Mouse (Mus musculus): ENCODE data around the gene Pelo. TPM values are rescaled to one million over a fixed set of nuclear protein-coding genes. Genes with fewer than 3 reads are reported as not detected.

Pelo gene
- polyA plus RNA-seq, 1 experiment from 2014 or later = 4.7 TPM

DNA sequence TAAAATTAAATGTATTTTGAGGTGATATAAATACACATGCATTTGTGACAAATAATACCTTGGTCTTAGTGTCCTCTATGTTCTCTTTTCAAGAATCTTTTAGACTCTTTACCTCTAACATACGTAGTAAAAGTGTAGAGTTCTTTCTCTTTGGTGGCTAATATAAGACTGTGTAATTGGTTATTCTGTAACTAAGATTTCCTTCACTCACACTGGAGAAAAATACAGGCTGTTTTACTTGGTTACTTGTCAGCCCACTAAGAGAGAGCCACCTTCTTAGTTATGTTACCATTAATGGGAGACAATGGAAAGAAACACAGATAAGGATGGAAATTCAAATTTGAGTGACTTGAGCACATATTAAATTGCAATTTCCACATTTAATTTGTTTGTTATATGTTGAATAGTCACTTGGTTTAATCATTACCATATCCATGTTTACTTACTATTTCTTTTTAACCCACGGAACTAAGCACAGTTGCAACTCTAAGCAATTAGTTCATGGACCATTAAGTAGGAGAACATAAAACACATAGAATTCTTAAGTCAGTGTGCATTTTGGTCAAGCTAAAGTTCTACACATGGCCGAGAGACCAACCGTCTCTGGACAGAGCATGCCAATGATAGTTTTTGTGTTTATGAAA is 22.5 kb downstream of the Pelo start:
- 74% methylated on average over 4 of the region's 4 CpGs for WGBS (ENCODE audit: insufficient replicate concordance)
- Histone ChIP-seq H3K27me3 (ENCODE audit: insufficient read depth, low read length) (no peaks in the 10 kb centered on the region), H3K9ac (replicated peaks) (no peak overlapping the region), H3K4me1 (ENCODE audit: insufficient read depth) (no peaks in the 10 kb centered on the region), H3K4me3 (ENCODE audit: low read depth, low read length) (no peak overlapping the region), H3K9me3 (ENCODE audit: low read length) (no peaks in the 10 kb centered on the region), H3K36me3 (replicated peaks; ENCODE audit: insufficient read depth, low read length) (no peaks in the 10 kb centered on the region), H3K4me2 (ENCODE audit: low read depth, low read length) (no peak overlapping the region), H3K27ac (ENCODE audit: low read depth) (no peak overlapping the region)
- DNase-seq (no peak), ATAC-seq (no peak)
- TF ChIP-seq EP300 (IDR thresholded peaks at IDR 0.05; ENCODE audit: low read depth) = no peak
- no peak for TF ChIP-seq CTCF (IDR thresholded peaks at IDR 0.05; ENCODE audit: low read depth)

DNA sequence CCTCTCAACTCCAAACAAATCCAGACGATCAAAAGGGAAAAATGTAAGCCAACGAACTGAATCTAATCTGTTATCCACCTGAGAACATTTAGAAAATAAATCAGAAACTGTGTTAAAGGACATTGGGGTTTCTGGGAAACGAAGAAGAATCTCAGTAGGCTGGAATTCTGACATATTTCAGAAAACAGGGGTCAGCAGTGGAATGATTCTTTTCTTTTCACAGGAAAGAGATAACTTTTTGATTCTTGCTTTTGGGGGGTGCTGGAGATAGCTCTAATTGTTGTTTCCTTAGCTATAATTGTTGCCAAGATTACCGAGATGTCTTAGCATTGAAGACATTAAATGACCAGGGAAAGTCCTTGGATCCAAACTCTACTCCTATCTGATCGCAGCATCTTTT is 32.4 kb downstream of the Pelo start:
- no peak overlapping the region for H3K27ac ChIP-seq (ENCODE audit: low read depth)
- ATAC-seq (no peak), DNase-seq (no peak)
- 65% methylated on average over 5 of the region's 5 CpGs for WGBS (ENCODE audit: insufficient replicate concordance)
- H3K4me1 ChIP-seq (ENCODE audit: insufficient read depth) = no peaks in the 10 kb centered on the region; the same call in none of the 2 replicates
- H3K4me2 ChIP-seq (ENCODE audit: low read depth, low read length) = no peak overlapping the region
- no peaks in the 10 kb centered on the region for H3K9me3 ChIP-seq (ENCODE audit: low read length)
- H3K27me3 ChIP-seq (ENCODE audit: insufficient read depth, low read length) = no peaks in the 10 kb centered on the region
- TF ChIP-seq EP300 (IDR thresholded peaks at IDR 0.05; ENCODE audit: low read depth) (no peak), CTCF (IDR thresholded peaks at IDR 0.05; ENCODE audit: low read depth) (no peak)
- no peak overlapping the region for H3K4me3 ChIP-seq (ENCODE audit: low read depth, low read length)
- H3K9ac ChIP-seq (replicated peaks) = no peak overlapping the region
- H3K36me3 ChIP-seq (replicated peaks; ENCODE audit: insufficient read depth, low read length) = no peaks in the 10 kb centered on the region

DNA sequence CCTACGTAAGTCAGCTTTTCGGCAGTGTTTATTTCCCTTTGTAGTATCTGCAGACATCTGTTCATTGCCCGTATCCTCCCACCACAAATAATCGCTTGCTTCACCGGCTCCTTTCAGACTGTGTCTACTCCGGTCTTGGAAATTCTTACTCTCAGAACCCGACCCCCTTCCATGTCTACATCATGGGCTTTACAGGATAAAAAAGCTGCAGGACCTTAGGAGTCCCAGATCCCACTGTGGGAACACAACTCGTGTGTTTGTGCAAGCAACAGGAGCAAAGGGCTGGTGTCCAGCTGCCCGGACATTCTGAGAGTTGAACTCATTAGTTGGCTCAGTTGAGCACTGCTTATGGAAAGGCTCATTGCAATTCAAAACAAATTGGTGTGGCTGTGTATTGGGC is 35.2 kb downstream of the Pelo start:
- H3K36me3 ChIP-seq (replicated peaks; ENCODE audit: insufficient read depth, low read length) = no peaks in the 10 kb centered on the region
- ATAC-seq (no peak), DNase-seq (no peak)
- no peak overlapping the region for H3K4me2 ChIP-seq (ENCODE audit: low read depth, low read length)
- H3K27ac ChIP-seq (ENCODE audit: low read depth) = 0 out of 2 replicates have a peak overlapping the region, but pooled peaks have one; percentile 12
- H3K4me3 ChIP-seq (ENCODE audit: low read depth, low read length) = no peak overlapping the region
- 45% methylated on average over 9 of the region's 9 CpGs for WGBS (ENCODE audit: insufficient replicate concordance)
- H3K9me3 ChIP-seq (ENCODE audit: low read length) = no peaks in the 10 kb centered on the region
- TF ChIP-seq CTCF (IDR thresholded peaks at IDR 0.05; ENCODE audit: low read depth) (no peak), EP300 (IDR thresholded peaks at IDR 0.05; ENCODE audit: low read depth) (no peak)
- H3K9ac ChIP-seq (replicated peaks) = no peak overlapping the region
- H3K4me1 ChIP-seq (ENCODE audit: insufficient read depth) = no peaks in the 10 kb centered on the region; the same call in none of the 2 replicates
- no peaks in the 10 kb centered on the region for H3K27me3 ChIP-seq (ENCODE audit: insufficient read depth, low read length)

DNA sequence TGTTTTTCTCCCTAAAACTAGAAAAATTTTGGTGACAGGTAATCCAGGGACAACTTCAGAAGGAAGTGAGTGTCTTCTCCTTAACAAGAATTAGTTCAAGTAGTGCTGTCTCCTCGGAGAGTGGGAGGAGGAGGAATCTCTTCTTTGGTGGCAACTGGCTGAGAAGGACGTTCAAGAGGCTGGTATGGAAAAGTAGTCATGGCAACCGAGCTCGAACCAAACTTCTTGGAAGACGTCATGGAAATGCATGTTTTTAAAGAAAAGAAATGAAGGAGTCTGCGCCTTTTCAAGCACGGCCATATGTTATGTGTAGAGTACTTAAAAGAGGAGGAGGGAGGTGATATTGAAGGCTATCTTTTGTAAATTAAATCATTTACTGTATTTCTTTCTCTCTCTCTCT is 37.4 kb downstream of the Pelo start:
- H3K4me1 ChIP-seq (ENCODE audit: insufficient read depth) = no peaks in the 10 kb centered on the region; the same call in none of the 2 replicates
- H3K9ac ChIP-seq (replicated peaks) = no peak overlapping the region
- no peak for TF ChIP-seq CTCF (IDR thresholded peaks at IDR 0.05; ENCODE audit: low read depth)
- no peak for TF ChIP-seq EP300 (IDR thresholded peaks at IDR 0.05; ENCODE audit: low read depth)
- no peaks in the 10 kb centered on the region for H3K9me3 ChIP-seq (ENCODE audit: low read length)
- H3K4me2 ChIP-seq (ENCODE audit: low read depth, low read length) = no peak overlapping the region
- ATAC-seq (no peak), DNase-seq (no peak)
- no peaks in the 10 kb centered on the region for H3K27me3 ChIP-seq (ENCODE audit: insufficient read depth, low read length)
- H3K36me3 ChIP-seq (replicated peaks; ENCODE audit: insufficient read depth, low read length) = no peaks in the 10 kb centered on the region
- H3K27ac ChIP-seq (ENCODE audit: low read depth) = no peak overlapping the region
- H3K4me3 ChIP-seq (ENCODE audit: low read depth, low read length) = no peak overlapping the region
- 81% methylated on average over 7 of the region's 7 CpGs for WGBS (ENCODE audit: insufficient replicate concordance)

DNA sequence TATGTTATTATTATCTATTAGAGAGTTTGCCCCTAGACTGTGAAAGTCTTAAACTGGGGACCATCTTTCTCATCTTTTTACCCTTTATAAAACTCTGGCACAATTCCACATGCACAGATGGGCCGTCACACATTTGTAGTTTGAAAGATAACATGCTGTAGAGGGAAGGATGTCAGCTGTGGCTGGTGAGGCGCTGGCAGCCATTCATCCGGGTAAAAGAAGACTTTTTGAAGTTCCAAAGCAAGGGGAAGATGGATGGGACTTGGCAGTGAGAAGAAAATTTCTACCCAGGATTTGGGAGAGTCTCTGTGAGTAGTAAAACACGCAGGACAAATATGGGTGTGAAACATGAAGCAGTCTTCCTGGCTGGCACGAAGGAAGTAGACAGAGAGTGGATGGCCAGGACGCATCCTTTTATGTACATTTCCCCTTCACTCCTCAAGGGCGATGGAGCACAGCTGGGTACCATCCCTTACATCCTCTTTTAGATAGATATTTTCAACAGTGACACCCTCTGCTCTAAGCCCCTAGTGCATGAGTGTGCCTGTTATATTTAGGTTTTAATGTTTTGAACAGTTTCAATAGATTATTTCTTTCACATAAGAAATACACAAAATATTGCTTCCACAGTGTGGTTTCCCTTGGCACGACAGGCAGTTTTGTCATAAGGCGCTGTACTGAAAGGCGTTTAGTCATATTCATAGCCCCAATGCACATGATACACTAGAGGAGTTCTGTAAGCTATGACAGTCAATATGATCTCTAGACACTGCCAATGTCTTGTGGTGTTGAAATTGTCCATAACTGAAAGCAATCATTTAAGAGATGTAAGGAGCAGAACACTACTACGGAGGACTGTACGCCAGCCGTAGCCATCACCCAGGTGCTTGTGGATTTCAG is 39.1 kb downstream of the Pelo start:
- no peak overlapping the region for H3K9ac ChIP-seq (replicated peaks)
- no peak overlapping the region for H3K4me3 ChIP-seq (ENCODE audit: low read depth, low read length)
- no peak overlapping the region for H3K4me2 ChIP-seq (ENCODE audit: low read depth, low read length)
- 70% methylated on average over 13 of the region's 13 CpGs for WGBS (ENCODE audit: insufficient replicate concordance)
- ATAC-seq (no peak), DNase-seq (no peak)
- no peak for TF ChIP-seq EP300 (IDR thresholded peaks at IDR 0.05; ENCODE audit: low read depth)
- no peak for TF ChIP-seq CTCF (IDR thresholded peaks at IDR 0.05; ENCODE audit: low read depth)
- no peaks in the 10 kb centered on the region for H3K9me3 ChIP-seq (ENCODE audit: low read length)
- no peaks in the 10 kb centered on the region for H3K36me3 ChIP-seq (replicated peaks; ENCODE audit: insufficient read depth, low read length)
- H3K27me3 ChIP-seq (ENCODE audit: insufficient read depth, low read length) = no peaks in the 10 kb centered on the region
- H3K4me1 ChIP-seq (ENCODE audit: insufficient read depth) = no peaks in the 10 kb centered on the region; the same call in 1 of the 2 replicates
- no peak overlapping the region for H3K27ac ChIP-seq (ENCODE audit: low read depth)

DNA sequence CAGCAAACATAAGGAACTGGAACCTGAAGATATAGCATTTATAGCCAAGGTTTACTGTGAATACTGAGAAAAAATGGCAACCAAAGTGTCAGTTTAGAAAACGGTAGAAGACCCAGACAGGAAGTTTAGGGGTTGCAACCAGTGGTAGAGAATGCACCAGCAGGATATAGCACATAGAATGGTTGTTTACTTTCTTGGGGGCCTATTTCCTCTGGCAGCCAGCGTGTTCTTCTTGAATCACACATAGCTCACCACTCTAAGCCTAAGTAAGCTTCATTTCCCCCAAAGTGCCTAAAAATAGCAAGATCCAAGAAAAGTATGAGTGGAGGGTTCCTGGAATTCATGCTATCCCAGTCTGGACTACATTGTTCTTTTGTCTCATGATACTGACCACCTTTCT is 47.3 kb downstream of the Pelo start:
- H3K4me3 ChIP-seq (ENCODE audit: low read depth, low read length) = no peak overlapping the region
- H3K27ac ChIP-seq (ENCODE audit: low read depth) = no peak overlapping the region
- H3K9ac ChIP-seq (replicated peaks) = no peak overlapping the region
- H3K4me1 ChIP-seq (ENCODE audit: insufficient read depth) = no peaks in the 10 kb centered on the region
- H3K36me3 ChIP-seq (replicated peaks; ENCODE audit: insufficient read depth, low read length) = no peaks in the 10 kb centered on the region
- no peak overlapping the region for H3K4me2 ChIP-seq (ENCODE audit: low read depth, low read length)
- ATAC-seq (no peak), DNase-seq (no peak)
- no peaks in the 10 kb centered on the region for H3K9me3 ChIP-seq (ENCODE audit: low read length)
- WGBS (ENCODE audit: insufficient replicate concordance) = 30% methylated on average over 2 of the region's 2 CpGs
- TF ChIP-seq CTCF (IDR thresholded peaks at IDR 0.05; ENCODE audit: low read depth) = no peak
- no peak for TF ChIP-seq EP300 (IDR thresholded peaks at IDR 0.05; ENCODE audit: low read depth)
- H3K27me3 ChIP-seq (ENCODE audit: insufficient read depth, low read length) = no peaks in the 10 kb centered on the region

Other genes starting within 250 kb of the Pelo start
- 0.60 and 0.79 TPM in 2 replicates for gene Itga2, start 158.1 kb downstream of the Pelo start, polyA plus RNA-seq (2015; fragmentation: Nextera tagmentation; extraction: Ambion mirVana)
- gene Gm49395, start 11.7 kb upstream of the Pelo start, polyA plus RNA-seq (2015; fragmentation: Nextera tagmentation; extraction: Ambion mirVana) = 3.9 and 4.0 TPM in 2 replicates
- 4.9 and 5.9 TPM in 2 replicates for gene Itga1, start 11.8 kb upstream of the Pelo start, polyA plus RNA-seq (2015; fragmentation: Nextera tagmentation; extraction: Ambion mirVana)

Measured in liver, postnatal 0 days (tissue).